Mouse (Mus musculus): ENCODE measurements around the gene Plac9b.
"Not testable (repeated sequence)": the region's sequence is repeated elsewhere in the genome, so short reads cannot be mapped to it uniquely, and the experiment has no call there.

- not testable (repeated sequence) for TF ChIP-seq EP300, CTCF (IDR thresholded peaks at IDR 0.05)
Observed at GRCm38 (mm10) chr14:26206197-26206925, 24.1 kb upstream of the Plac9b start.

All from lung, postnatal 0 days (tissue).